Mouse (Mus musculus) liver, adult 2 months (tissue): ENCODE data around the gene Rnf5.

Experiments used
- CTCF ChIP-seq: fragments of 200-500 bp; IDR thresholded peaks from 2 replicates; pipeline ENCODE4 v1.5.1; 2011; ENCODE audit warnings: low read depth, low read length, control low read depth
- POLR2A ChIP-seq: fragments of 200-500 bp; IDR thresholded peaks from 2 replicates; pipeline ENCODE4 v1.6.1; 2011; ENCODE audit warnings: low read length, control low read depth; ENCODE audit not compliant: insufficient read depth; ENCODE audit errors: extremely low read depth

DNA sequence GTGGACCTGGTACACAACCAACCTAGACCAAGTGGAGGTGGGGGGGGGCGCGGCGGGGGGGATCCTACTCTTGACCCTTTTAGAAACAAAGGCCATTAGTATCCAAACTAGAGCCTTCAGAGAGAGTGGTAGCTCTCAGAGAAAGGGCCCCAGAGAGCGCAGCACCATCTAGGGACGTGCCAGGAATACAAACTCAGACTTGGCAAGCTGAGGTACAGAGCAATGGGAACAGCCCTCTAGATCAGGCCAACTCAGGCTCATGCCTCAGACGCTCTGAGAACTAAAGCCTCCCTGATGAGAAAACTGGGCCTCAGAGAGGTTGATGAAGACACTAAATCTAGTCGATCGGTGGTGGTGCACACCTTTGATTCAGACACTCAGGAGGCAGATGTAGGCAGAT lies 18.4 kb downstream of the Rnf5 start:
- TF ChIP-seq POLR2A (no peak), CTCF (no peak)
